Mouse (Mus musculus) ES-Bruce4 (cell line): ENCODE measurements at regions not wholly inside any gene's neighbourhood (a gene's known extent, or its start where the extent isn't known, plus 50 kb on each side); places are given as distances from the start of the nearest gene placed in this dataset.

Experiments used
- CTCF ChIP-seq: IDR thresholded peaks from one replicate; pipeline ENCODE4 v1.8.1; 2011; ENCODE audit warnings: low read depth, low read length
- EP300 ChIP-seq: IDR thresholded peaks from 2 replicates; pipeline ENCODE4 v1.6.1; 2011; ENCODE audit warnings: low read depth, low read length; ENCODE audit not compliant: insufficient read depth
- POLR2A ChIP-seq: IDR thresholded peaks from one replicate; pipeline ENCODE4 v1.8.1; 2011; ENCODE audit warnings: low read length; ENCODE audit not compliant: insufficient read depth

GRCm38 (mm10) chr19:6599281-6599680 is 56.4 kb upstream of the Slc22a12 start:
- TF ChIP-seq POLR2A (no peak), EP300 (no peak), CTCF (no peak)
